Mouse (Mus musculus): ENCODE results near the gene Syn3.

DNA sequence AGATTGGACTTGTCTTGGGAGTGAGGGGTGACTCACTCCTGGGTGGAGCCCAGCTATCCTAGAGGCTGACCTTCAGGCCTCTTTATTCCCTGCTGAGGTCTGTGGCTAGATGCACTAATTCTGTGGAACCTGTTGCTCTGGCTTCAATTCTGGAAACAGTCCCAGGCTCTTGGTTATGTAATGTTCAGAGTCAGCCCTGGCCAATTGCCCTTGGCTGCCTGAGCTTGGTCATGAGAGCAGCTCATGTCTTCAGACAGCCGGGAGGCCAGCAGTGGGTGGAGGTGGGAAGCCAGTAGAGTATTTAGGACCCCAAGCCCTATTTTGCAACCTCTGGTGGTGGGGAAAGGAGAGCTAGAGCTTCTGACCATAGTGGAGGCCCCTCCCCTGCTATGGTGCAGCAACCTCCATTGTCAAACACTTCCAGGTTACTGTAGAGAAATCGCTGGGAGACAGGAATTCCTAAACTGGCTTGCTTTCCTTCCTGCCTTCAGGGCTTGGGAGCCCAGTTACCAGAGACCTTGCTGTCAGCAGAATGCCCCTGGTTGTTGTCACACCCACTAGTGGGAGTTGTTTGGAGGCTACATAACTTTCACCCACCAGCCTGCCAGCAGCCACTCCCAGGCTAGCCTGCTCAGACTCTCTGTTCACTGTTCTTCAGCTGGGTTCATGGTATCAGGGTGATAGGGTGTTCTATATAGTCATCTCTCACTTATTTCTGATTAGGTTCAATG is 158.9 kb downstream of the Syn3 start:
- TF ChIP-seq GATA1 (IDR thresholded peaks at IDR 0.05; ENCODE audit: borderline replicate concordance, low read length) (no peak), FLI1 (IDR thresholded peaks at IDR 0.05; ENCODE audit: low read length) (no peak)
